10 mouse cellular contexts compared by ENCODE assay signal in the genomic region with DNA sequence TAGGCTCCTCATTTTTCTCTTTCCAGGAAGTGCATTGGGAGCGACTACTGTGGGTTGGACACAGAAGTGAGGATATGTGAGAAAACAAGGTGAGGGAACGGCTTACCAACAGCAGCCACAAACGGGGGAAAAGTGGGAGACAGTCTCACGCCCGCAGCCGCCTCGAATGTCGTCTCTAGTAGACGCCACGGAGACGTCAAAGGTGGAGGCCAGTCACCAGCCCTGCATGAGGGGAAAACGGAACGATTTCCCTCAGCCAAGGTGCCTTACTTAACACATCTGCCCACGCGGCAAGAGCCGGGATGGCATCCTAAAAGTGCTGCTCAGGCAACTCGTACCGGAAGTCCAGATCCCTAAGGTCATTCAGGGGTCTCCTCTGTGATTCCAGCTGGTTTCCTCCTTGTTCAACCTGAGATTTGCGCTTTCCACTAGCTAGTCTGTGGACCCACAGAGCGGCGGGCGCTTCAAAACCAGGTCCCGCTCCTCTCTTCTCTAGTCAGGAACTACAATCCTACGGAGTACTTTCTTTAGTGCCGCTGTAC. TPM values are rescaled to one million over a fixed set of nuclear protein-coding genes. Genes with fewer than 3 reads are reported as not detected.
A peak's percentile ranks its signal among the peaks of the same experiment; 100 is the strongest.
DNase-seq lines count a peak whose midpoint lies in the region; ATAC-seq lines count a peak whose summit lies in the region.
"Had no signal": no experiment of that assay in that cellular context is flagged by ENCODE, and none has a peak within 500 bp of the region (broad histone marks: within the 10 kb centered on the region; RNA-seq: fewer than 3 reads in every experiment).

No protein-coding gene starts in this region.

- H3K9me3 ChIP-seq in hindbrain, embryonic 12.5 days (replicated peaks), result no peaks in the 10 kb centered on the region
- H3K9me3 ChIP-seq in neural tube, embryonic 15.5 days (replicated peaks), result no peaks in the 10 kb centered on the region
- no peaks in the 10 kb centered on the region for H3K9me3 ChIP-seq in limb, embryonic 10.5 days (replicated peaks)

- peak overlapping the region; percentile 89 for H3K4me2 ChIP-seq in hindbrain, embryonic 12.5 days (replicated peaks)
- H3K4me2 ChIP-seq in neural tube, embryonic 15.5 days, result peak overlapping the region; percentile 92

- 5% methylated on average over 25 of the region's 25 CpGs for WGBS in hindbrain, embryonic 12.5 days
- 4% methylated on average over 25 of the region's 25 CpGs for WGBS in neural tube, embryonic 15.5 days
- WGBS in limb, embryonic 10.5 days, result 5% methylated on average over 25 of the region's 25 CpGs

- H3K9ac ChIP-seq in hindbrain, embryonic 12.5 days, result peak overlapping the region; percentile 49
- peak overlapping the region; percentile 43 for H3K9ac ChIP-seq in neural tube, embryonic 15.5 days (replicated peaks)

- ATAC-seq in hindbrain, embryonic 12.5 days (ENCODE audit: low FRiP score), result no peak
- no peak for ATAC-seq in neural tube, embryonic 15.5 days (ENCODE audit: low FRiP score)

- H3K27me3 ChIP-seq in hindbrain, embryonic 12.5 days, result peaks cover 61% of the 10 kb centered on the region
- H3K27me3 ChIP-seq in neural tube, embryonic 15.5 days (replicated peaks), result peaks cover 16% of the 10 kb centered on the region
- H3K27me3 ChIP-seq in limb, embryonic 10.5 days (ENCODE audit: low read depth, poor library complexity, severe bottlenecking), result peaks cover 66% of the 10 kb centered on the region

- DNase-seq in adrenal gland, postnatal 25 days, result peak; percentile 0
- DNase-seq in adrenal gland, adult 2 months, result no peak
- peak; percentile 59 for DNase-seq in retina, postnatal 1 day
- DNase-seq in retina, embryonic 14.5 days (ENCODE audit: low spot score), result no peak
- DNase-seq in Muller cell, postnatal 12 days (ENCODE audit: inconsistent ontology term), result no peak
- DNase-seq in limb, embryonic 10.5 days (ENCODE audit: low spot score), result no peak
- DNase-seq: heart, postnatal 4 days had no signal

- H3K27ac ChIP-seq in hindbrain, embryonic 12.5 days, result peak overlapping the region; percentile 89; the same call in 1 of the 2 replicates
- H3K27ac ChIP-seq in neural tube, embryonic 15.5 days (replicated peaks), result peak overlapping the region; percentile 89
- H3K27ac ChIP-seq in limb, embryonic 10.5 days, result no peak overlapping the region

- H3K4me3 ChIP-seq in hindbrain, embryonic 12.5 days, result peak overlapping the region; percentile 79
- peak overlapping the region; percentile 61 for H3K4me3 ChIP-seq in neural tube, embryonic 15.5 days (replicated peaks)
- no peak overlapping the region for H3K4me3 ChIP-seq in limb, embryonic 10.5 days

- peaks cover 21% of the 10 kb centered on the region for H3K4me1 ChIP-seq in hindbrain, embryonic 12.5 days
- H3K4me1 ChIP-seq in neural tube, embryonic 15.5 days, result peaks cover 39% of the 10 kb centered on the region
- peaks cover 26% of the 10 kb centered on the region for H3K4me1 ChIP-seq in limb, embryonic 10.5 days

- peaks cover 16% of the 10 kb centered on the region for H3K36me3 ChIP-seq in hindbrain, embryonic 12.5 days
- H3K36me3 ChIP-seq in neural tube, embryonic 15.5 days, result peaks cover 13% of the 10 kb centered on the region
- H3K36me3 ChIP-seq in limb, embryonic 10.5 days, result no peaks in the 10 kb centered on the region

RNA-seq across cellular contexts. Expression of a gene that starts 1.9 kb away (rescaled TPM):
- total RNA-seq in adrenal gland, postnatal 25 days (2021), result 4.2 and 5.5 TPM in 2 replicates
- total RNA-seq in adrenal gland, adult 2 months (2021), result 1 to 10 TPM; 2.2 to 2.3 TPM
- polyA plus RNA-seq in adrenal gland, adult 2 months (2012; rRNA removed), result 4.9 and 7.2 TPM in 2 replicates
- polyA plus RNA-seq in hindbrain, embryonic 12.5 days (2016; fragmentation: Nextera tagmentation; extraction: Ambion mirVana), result 11.9 TPM in 2 replicates
- polyA plus RNA-seq in neural tube, embryonic 15.5 days (2015; fragmentation: Nextera tagmentation; extraction: Ambion mirVana), result 8.2 and 10.8 TPM in 2 replicates
- 0.06 and 0.14 TPM in 2 replicates for polyA plus RNA-seq in limb, embryonic 10.5 days (2016; fragmentation: Nextera tagmentation; extraction: Ambion mirVana)
- total RNA-seq: liver, adult 2 months had no signal
- polyA plus RNA-seq: liver, adult 2 months had no signal

RNA-seq across cellular contexts. Expression of a gene that starts 16.0 kb away (rescaled TPM):
- total RNA-seq in adrenal gland, postnatal 25 days (2021), result 7.3 and 10.6 TPM in 2 replicates
- total RNA-seq in adrenal gland, adult 2 months (2021), result 10 to 100 TPM; 11.1 to 12.0 TPM
- polyA plus RNA-seq in adrenal gland, adult 2 months (2012; rRNA removed), result 43.1 and 54.5 TPM in 2 replicates
- polyA plus RNA-seq in hindbrain, embryonic 12.5 days (2016; fragmentation: Nextera tagmentation; extraction: Ambion mirVana), result 20.2 and 23.3 TPM in 2 replicates
- polyA plus RNA-seq in neural tube, embryonic 15.5 days (2015; fragmentation: Nextera tagmentation; extraction: Ambion mirVana), result 33.3 and 40.0 TPM in 2 replicates
- 13.0 and 21.0 TPM in 2 replicates for polyA plus RNA-seq in limb, embryonic 10.5 days (2016; fragmentation: Nextera tagmentation; extraction: Ambion mirVana)

RNA-seq across cellular contexts. Expression of a gene that starts 28.9 kb away (rescaled TPM):
- total RNA-seq in adrenal gland, postnatal 25 days (2021), result 10.3 and 16.4 TPM in 2 replicates
- 10 to 100 TPM; 10.1 to 11.7 TPM for total RNA-seq in adrenal gland, adult 2 months (2021)
- 10.1 and 11.2 TPM in 2 replicates for polyA plus RNA-seq in adrenal gland, adult 2 months (2012; rRNA removed)
- polyA plus RNA-seq in hindbrain, embryonic 12.5 days (2016; fragmentation: Nextera tagmentation; extraction: Ambion mirVana), result 12.7 and 16.5 TPM in 2 replicates
- 16.8 and 18.6 TPM in 2 replicates for polyA plus RNA-seq in neural tube, embryonic 15.5 days (2015; fragmentation: Nextera tagmentation; extraction: Ambion mirVana)
- polyA plus RNA-seq in limb, embryonic 10.5 days (2016; fragmentation: Nextera tagmentation; extraction: Ambion mirVana), result 9.7 and 13.7 TPM in 2 replicates

RNA-seq across cellular contexts. Expression of a gene that starts 40.6 kb away (rescaled TPM):
- 79.3 and 92.7 TPM in 2 replicates for total RNA-seq in adrenal gland, postnatal 25 days (2021)
- 10 to 100 TPM; 82.9 to 85.9 TPM for total RNA-seq in adrenal gland, adult 2 months (2021)
- 73.4 and 92.1 TPM in 2 replicates for polyA plus RNA-seq in adrenal gland, adult 2 months (2012; rRNA removed)
- 140 and 154 TPM in 2 replicates for polyA plus RNA-seq in hindbrain, embryonic 12.5 days (2016; fragmentation: Nextera tagmentation; extraction: Ambion mirVana)
- polyA plus RNA-seq in neural tube, embryonic 15.5 days (2015; fragmentation: Nextera tagmentation; extraction: Ambion mirVana), result 187 and 210 TPM in 2 replicates
- polyA plus RNA-seq in limb, embryonic 10.5 days (2016; fragmentation: Nextera tagmentation; extraction: Ambion mirVana), result 93.9 and 121 TPM in 2 replicates

Comparison
In these comparisons a context has a peak if more than half of its experiments do, and no peak if none do; other contexts are left out.
1. DNase-seq: peak in adrenal gland, postnatal 25 days (single experiment) and retina, postnatal 1 day (single experiment); none in adrenal gland, adult 2 months (single experiment), retina, embryonic 14.5 days (single experiment), Muller cell, postnatal 12 days (single experiment) and limb, embryonic 10.5 days (single experiment).